Mouse (Mus musculus): ENCODE results near the gene Map4k1.

The Map4k1 gene

DNA sequence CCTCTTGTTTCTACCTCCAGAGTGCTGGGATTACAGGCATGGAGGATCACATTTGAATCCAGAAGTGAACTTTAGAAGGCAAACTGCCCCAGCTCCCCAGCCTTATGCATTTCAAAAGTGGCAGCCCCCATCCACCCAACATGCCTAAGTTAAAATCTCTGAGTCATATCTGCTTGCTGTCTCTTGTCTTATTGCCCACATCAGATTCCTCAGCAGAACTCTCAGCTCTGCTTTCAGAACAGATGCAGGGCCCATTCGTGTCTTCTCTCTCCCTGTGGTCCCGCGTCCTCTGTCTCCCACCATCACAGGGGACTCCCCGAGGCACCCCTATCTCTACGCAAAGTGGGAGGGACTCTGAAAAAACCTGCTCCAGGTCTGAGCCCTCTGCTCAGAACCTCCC lies 44.3 kb downstream of the Map4k1 start:
- no peak for DNase-seq (ENCODE audit: low read depth)

DNA sequence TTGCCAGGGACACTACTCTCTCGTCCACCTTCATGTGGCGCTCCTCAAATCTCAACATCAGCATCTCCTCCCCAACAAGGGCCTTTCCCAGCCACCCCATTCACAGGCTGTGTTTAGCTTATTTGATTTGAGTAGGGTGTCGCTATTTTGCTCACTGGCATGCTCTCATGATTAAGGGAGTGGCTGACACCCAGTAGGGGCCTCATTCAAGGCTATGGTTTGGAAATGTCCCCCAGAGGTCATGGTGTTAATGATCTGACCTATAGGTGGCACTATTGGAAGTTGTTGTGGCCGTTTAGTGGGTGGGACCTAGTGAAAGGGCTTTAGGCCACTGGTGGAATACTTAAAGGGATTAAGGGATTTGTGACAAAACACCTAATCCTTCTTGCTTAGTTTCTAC lies 45.0 kb downstream of the Map4k1 start:
- no peak for DNase-seq (ENCODE audit: low read depth)

GRCm38 (mm10) chr7:29028761-29029160 lies 46.9 kb downstream of the Map4k1 start:
- DNase-seq (ENCODE audit: low read depth), result no peak

- peak; percentile 91 for DNase-seq (ENCODE audit: low read depth)
Observed at GRCm38 (mm10) chr7:29029690-29030656, 48.1 kb downstream of the Map4k1 start.

DNA sequence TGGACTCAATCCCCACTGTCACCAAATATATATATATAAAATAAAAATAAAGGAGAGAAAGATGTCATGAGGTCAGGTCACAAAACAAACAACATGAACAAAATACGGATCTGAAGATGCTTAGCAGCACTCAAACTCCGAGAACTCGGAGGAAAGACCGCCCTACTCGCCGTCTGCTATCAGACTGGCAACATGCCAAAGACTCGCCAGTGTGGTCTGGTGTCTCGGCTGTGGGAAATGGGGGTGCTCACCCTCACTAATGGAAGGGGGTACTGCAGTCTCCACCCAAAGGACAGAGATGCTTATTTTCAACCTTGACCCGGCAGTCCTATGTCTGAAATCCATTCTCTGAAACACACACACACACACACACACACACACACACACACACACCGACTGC lies 49.8 kb downstream of the Map4k1 start:
- no peak for DNase-seq (ENCODE audit: low read depth)

- peak; percentile 56 for DNase-seq (ENCODE audit: low read depth)
Observed at GRCm38 (mm10) chr7:29032685-29033084, 50.8 kb downstream of the Map4k1 start.

GRCm38 (mm10) chr7:29037261-29037660 lies 55.4 kb downstream of the Map4k1 start:
- DNase-seq (ENCODE audit: low read depth), result peak; percentile 53

DNA sequence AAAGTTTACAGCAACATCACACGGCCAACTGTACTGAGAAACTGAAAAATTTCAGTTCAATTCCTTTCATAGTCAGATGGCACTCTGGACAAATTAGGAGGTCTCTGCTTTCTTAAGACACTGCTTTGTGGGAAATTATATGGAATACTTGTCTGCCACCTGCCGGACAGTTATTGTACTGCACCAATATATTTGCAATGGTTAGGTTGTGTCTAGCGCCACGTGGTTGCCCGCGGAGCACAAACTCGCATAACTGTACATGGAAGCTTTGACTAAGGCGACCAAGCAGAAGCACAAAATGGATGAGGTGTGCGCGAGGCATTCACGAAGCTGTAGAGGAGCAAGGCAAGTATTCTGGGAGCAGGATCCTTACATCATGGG lies 57.7 kb downstream of the Map4k1 start:
- peak; percentile 91 for DNase-seq (ENCODE audit: low read depth)

DNA sequence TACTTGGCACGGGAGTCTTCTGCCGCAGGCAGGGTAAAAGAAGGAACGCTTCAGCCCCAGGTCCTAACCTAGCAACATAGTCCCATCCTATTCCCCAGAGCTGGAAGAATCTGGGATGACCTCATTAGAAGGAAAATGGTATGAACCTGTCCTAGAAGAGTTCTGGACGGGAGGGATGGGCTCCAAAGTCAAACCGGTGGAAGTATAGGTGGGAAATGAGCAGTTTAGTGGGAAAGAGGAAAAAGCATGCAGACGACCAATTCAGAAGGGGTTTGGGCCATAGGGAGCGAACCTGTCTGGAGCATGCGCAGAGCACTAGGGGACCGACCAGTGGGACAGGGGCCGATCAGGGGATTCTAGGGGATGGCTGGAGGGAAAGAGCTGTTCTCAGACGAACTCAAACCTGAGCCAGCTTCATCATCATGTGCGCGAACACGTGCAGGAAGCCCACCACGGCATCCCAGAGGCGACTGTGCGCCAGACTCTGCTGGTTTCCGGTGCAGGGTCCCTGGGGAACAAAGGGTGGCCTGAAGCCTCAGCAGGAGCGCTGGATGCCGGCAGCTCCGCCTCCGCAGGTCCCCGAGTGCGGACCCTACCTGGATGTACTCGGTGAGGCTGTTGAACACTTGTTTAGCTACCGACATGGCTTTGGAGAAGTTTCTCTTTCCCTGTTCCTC lies 58.3 kb downstream of the Map4k1 start:
- no peak for DNase-seq (ENCODE audit: low read depth)

GRCm38 (mm10) chr7:29041194-29041593 lies 59.3 kb downstream of the Map4k1 start:
- no peak for DNase-seq (ENCODE audit: low read depth)

DNA sequence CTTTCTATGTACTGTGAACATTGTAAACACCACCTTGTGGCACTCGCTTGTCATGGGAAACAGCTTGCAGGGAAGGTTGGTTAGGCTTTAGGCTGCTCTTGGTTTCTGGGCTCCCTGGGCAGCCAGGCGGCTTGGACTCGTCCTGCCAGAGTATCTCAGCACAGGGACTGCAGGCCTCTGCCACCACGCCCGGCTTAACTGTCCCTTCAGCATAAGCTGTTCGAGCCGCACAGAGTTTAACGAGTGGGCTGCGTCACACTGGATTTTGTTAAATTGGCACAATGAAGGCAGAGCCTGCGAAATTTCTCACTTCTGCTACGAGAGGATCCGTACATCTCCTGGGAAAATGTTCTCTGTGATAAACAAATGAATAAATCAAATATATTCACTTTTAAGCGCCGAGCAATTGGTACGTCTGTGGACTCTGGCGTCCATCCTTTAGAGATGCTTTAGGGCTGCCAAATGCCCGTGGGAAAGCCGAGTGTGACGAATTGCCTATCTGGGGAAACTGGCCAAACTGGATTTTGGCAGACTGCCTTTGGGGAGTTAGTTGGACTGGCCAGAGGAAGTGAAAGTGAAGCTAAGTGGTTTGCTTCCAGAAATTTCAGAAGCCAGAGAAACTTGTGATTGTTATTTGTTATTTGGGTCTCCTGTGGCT lies 61.3 kb downstream of the Map4k1 start:
- no peak for DNase-seq (ENCODE audit: low read depth)

DNA sequence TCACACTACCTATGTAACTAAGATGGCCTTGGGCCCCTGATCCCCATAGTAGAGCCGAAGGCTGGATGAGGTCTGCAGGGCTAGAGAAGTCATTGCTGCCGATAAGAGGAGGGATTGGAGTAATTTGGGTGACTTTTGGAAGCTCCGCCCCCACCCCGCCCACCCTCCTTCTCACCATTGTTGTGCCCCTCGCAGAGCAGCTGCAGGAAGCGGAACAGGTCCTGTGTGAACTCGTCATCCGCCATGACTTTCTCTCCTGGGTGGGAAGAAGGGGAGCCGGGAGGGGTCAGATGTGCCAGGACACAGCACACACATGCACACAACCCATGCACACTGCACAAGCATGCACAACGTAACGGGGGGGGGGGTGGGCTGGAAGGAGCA lies 61.8 kb downstream of the Map4k1 start:
- no peak for DNase-seq (ENCODE audit: low read depth)

DNA sequence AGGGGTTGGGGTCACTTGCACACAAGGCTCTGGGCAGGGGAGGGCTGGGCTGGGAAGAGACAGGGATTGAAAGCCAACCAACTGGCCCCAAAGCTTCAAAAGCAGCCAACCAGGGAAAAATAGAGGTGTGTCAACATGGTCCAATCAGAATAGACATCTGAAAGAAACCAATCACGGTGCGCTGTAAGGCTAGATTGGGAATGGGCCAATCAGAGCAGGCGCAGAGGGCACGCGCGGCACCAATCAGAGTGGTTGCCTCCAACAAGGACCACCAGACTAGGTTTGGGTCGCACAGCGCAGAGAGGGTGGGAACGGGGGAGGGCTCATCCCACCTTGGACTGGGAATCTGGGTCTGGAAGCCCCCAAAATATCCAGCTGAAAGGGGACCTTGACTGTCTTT lies 62.5 kb downstream of the Map4k1 start:
- no peak for DNase-seq (ENCODE audit: low read depth)

DNA sequence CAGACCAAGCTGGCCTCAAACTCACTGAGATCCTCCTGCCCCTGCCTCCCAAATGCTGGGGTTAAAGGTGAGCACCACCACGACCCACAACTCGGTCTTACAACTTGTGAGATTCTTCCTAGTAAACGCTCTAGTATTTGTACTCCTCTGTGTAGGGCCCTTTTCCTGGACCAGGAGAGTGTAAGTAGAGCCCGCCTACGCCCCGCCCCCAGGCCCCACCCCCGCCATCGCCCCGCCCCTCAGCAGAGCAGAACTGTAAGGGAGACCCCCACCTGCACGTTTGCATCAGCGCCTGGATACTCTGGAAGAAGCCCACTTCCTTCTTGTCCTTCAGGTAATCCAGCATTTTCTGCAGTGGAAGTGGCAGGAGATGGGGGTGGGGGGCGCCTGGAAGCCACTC lies 64.7 kb downstream of the Map4k1 start:
- DNase-seq (ENCODE audit: low read depth), result no peak

GRCm38 (mm10) chr7:29048070-29048469 lies 66.2 kb downstream of the Map4k1 start:
- DNase-seq (ENCODE audit: low read depth), result no peak

GRCm38 (mm10) chr7:29048615-29049014 lies 66.8 kb downstream of the Map4k1 start:
- DNase-seq (ENCODE audit: low read depth), result no peak

- DNase-seq (ENCODE audit: low read depth), result peak; percentile 72
Observed at GRCm38 (mm10) chr7:29050797-29051196, 68.9 kb downstream of the Map4k1 start.

DNA sequence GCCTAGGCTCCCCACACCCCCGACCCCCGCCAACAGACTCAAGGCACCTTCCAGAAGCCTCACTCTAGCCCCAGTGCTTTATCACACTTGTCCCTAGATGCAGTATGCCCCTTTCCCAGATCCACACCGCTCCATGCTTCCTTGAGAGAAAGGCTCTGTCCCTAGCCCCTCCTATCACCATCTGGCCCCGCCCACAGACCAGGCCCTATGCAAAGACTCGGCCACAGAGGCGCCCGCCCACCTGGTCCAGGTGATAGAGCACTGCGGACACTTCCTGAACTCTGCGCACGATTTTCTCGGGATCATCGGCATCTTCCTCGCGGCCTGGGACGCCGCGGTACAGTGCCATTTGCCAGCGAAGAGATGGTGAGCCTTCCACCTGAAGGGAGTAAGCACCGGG lies 71.0 kb downstream of the Map4k1 start:
- no peak for DNase-seq (ENCODE audit: low read depth)

Data from 416B (cell line).